Mouse (Mus musculus) liver, embryonic 12.5 days (tissue): Measurements from ENCODE around the gene Zfp846. TPM values are rescaled to one million over a fixed set of nuclear protein-coding genes. Genes with fewer than 3 reads are reported as not detected.
A peak's percentile ranks its signal among the peaks of the same experiment; 100 is the strongest.

ENCODE experiments used
- ATAC-seq: fragments of 200-750 bp; cut with Nextera tagmentation; 2 replicates; pipeline ENCODE4 v1.8.0; 2017; ENCODE audit warnings: moderate number of reproducible peaks, mild to moderate bottlenecking, moderate library complexity
- H3K27ac ChIP-seq: fragments of 300-500 bp; sonication (generic); 2 replicates; pipeline ENCODE4 v1.5.1; 2016; ENCODE audit warnings: mild to moderate bottlenecking
- H3K27me3 ChIP-seq: fragments of 300-500 bp; sonication (generic); replicated peaks from 2 replicates; pipeline ENCODE4 v1.6.1; 2016; ENCODE audit warnings: mild to moderate bottlenecking, moderate library complexity
- H3K36me3 ChIP-seq: fragments of 300-500 bp; sonication (generic); 2 replicates; pipeline ENCODE4 v1.6.1; 2016; ENCODE audit warnings: mild to moderate bottlenecking, moderate library complexity
- H3K4me1 ChIP-seq: fragments of 300-500 bp; sonication (generic); 2 replicates; pipeline ENCODE4 v1.6.1; 2016
- H3K4me2 ChIP-seq: fragments of 300-500 bp; sonication (generic); 2 replicates; pipeline ENCODE4 v1.6.1; 2016; ENCODE audit warnings: mild to moderate bottlenecking, moderate library complexity
- H3K4me3 ChIP-seq: fragments of 300-500 bp; sonication (generic); 2 replicates; pipeline ENCODE4 v1.5.1; 2016; ENCODE audit warnings: mild to moderate bottlenecking, moderate library complexity
- H3K9ac ChIP-seq: fragments of 300-500 bp; sonication (generic); 2 replicates; pipeline ENCODE4 v1.6.1; 2016; ENCODE audit warnings: mild to moderate bottlenecking, moderate library complexity
- H3K9me3 ChIP-seq: fragments of 300-500 bp; sonication (generic); replicated peaks from 2 replicates; pipeline ENCODE4 v1.6.1; 2016; ENCODE audit warnings: mild to moderate bottlenecking, moderate library complexity
- WGBS: fragments of 180-500 bp; shearing (Covaris S2); methylation state at CpG from one replicate; pipeline ENCODE4 v1.1.7; 2016; ENCODE audit not compliant: insufficient replicate concordance; 5-methylcytosine and 5-hydroxymethylcytosine counted together
- polyA plus RNA-seq: library from polyadenylated mRNA; unstranded; fragments of >200 nt; fragmentation: Nextera tagmentation; extraction: Ambion mirVana; gene quantifications from 2 replicates; pipeline ENCODE4 v1.2.1, GENCODE M21; 2016

Zfp846 gene
- polyA plus RNA-seq, 1 experiment from 2014 or later = 4.4 TPM

DNA sequence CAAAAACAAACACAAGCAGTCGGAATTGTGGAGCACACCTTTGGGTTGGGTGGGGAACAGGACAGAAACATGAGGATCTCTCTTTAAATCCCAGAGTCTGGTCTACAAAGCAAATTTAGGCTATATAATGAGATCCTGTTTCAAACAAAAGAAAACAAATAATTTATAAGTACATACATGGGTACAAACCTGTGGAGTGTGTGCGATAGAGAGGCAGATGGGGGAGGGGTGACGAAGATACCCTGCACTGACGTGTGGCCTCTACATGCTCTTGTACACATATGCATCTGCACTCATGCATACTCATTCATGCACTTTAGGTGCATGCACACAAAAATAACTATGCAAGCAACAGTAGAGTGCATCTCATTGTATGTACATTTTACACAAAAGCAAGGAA, 58.4 kb downstream of the Zfp846 start:
- H3K36me3 ChIP-seq = peaks cover 26% of the 10 kb centered on the region
- ATAC-seq = no peak
- no peak overlapping the region for H3K4me2 ChIP-seq
- peaks cover 39% of the 10 kb centered on the region for H3K4me1 ChIP-seq
- no peaks in the 10 kb centered on the region for H3K9me3 ChIP-seq
- no peak overlapping the region for H3K27ac ChIP-seq
- WGBS = 82% methylated on average over 4 of the region's 4 CpGs
- no peak overlapping the region for H3K9ac ChIP-seq
- no peaks in the 10 kb centered on the region for H3K27me3 ChIP-seq
- no peak overlapping the region for H3K4me3 ChIP-seq

DNA sequence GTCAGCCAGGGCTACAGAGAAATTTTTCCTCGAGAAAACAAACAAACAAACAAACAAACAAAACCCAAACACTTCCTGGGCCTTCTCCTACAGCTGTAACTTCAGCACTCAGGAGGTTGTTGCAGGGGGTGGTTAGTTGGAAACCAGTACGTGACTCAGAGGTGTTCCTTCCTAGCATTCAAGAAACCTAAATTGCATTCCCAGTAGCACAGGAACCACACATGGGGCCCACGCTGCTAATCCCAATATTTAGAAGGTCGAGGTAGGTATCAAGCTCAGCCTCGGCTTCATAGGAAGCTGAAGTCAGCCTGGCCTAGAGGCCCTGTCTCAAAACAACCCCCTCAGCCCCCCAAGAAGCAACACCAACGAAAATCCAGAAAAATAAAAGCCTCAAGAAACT, 60.4 kb downstream of the Zfp846 start:
- WGBS = 29% methylated on average over 6 of the region's 6 CpGs

DNA sequence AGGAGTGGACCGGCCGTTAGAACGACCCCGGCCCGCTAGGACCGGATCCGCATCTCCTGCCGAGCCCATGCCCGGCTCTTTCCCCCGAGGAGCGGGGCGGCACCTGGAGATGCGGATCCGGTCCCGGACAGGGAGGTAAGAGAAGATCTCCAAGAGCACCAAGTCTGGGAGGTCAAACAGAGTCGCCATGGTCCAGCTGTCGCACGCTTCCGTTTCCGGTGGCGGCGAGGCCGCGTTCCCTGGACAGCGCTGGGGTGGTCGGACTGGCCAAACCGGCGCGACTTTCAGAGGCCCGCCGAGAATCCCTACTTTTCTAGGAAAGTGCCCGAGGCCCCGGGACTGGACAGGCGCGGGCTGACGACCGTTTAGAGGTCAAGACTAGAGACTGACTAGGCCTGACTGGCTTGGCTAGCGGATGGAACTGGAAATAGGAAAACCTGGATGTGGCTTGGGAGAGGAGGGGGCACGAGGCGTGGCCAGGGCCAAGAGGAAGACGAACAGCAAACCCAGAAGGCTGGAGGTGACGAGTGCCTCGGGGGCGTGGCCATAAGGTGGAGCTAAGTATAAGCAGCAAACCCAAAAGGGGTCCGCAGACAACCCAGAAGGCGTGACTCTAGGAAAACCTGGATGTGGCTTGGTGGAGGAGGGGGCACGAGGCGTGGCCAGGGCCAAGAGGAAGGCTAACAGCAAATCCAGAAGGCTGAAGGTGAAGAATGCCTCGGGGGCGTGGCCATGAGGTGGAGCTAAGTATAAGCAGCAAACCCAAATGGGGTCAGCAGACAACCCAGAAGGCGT, 61.2 kb downstream of the Zfp846 start, which contains the start of gene Ubl5:
Gene Ubl5, plus strand, starts transcription at position 778 of the 795 bp plus-strand sequence.
- peak within 1 kb of the TSS; percentile 87 for H3K9ac ChIP-seq
- ATAC-seq = peak; percentile 76
- H3K27ac ChIP-seq = peak within 1 kb of the TSS; percentile 86
- H3K4me2 ChIP-seq = peak within 1 kb of the TSS; percentile 99
- H3K4me1 ChIP-seq = peaks cover 54% of the 10 kb centered on the region
- no peaks in the 10 kb centered on the region for H3K9me3 ChIP-seq
- WGBS = under 1% methylated on average over 51 of the region's 51 CpGs
- no peaks in the 10 kb centered on the region for H3K27me3 ChIP-seq
- H3K36me3 ChIP-seq = peaks cover 34% of the 10 kb centered on the region
- H3K4me3 ChIP-seq = peak within 1 kb of the TSS; percentile 93

More for the DNA sequence above, 60.4 kb downstream of the Zfp846 start:
- Histone ChIP-seq H3K9me3 (no peaks in the 10 kb centered on the region), H3K4me1 (peaks cover 50% of the 10 kb centered on the region), H3K27ac (0 out of 2 replicates have a peak overlapping the region, but pooled peaks have one; percentile 8), H3K36me3 (peaks cover 28% of the 10 kb centered on the region), H3K4me3 (peak overlapping the region; percentile 93), H3K27me3 (no peaks in the 10 kb centered on the region), H3K9ac (peak overlapping the region; percentile 87), H3K4me2 (peak overlapping the region; percentile 99)
- ATAC-seq = no peak

DNA sequence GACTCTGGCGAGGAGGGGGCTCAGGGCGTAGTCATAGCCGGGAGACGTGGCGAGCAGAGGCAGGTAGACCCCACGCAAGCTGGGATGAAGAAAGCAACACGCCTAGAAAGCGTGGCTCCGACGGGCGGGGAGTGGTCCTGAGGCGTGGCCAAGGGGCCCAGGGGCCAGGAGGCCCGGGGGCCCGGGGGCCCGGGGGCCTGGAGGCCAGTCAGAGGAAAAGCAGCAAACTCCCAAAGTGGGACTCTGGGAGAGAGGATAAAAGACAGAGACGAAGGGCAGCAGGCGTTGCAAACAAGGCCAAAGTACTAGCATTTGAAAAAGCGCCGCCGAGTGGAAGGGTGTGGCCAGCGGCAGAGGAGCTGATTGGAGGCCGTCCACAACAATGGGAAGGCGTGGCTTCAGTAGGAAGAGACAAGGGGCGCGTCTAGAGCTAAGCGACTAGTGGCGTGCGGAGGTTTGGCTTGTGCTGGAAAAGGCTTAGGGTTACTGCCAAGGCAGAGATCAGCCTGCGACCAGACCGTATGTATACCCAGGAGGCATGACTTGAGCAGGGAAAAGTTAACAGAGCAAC, 61.9 kb downstream of the Zfp846 start:
- 2% methylated on average over 30 of the region's 30 CpGs for WGBS
- Histone ChIP-seq H3K4me1 (peaks cover 54% of the 10 kb centered on the region), H3K27ac (peak overlapping the region; percentile 86), H3K4me2 (peak overlapping the region; percentile 99), H3K9me3 (no peaks in the 10 kb centered on the region), H3K4me3 (peak overlapping the region; percentile 93), H3K27me3 (no peaks in the 10 kb centered on the region), H3K36me3 (peaks cover 35% of the 10 kb centered on the region), H3K9ac (peak overlapping the region; percentile 87)
- peak; percentile 78 for ATAC-seq

DNA sequence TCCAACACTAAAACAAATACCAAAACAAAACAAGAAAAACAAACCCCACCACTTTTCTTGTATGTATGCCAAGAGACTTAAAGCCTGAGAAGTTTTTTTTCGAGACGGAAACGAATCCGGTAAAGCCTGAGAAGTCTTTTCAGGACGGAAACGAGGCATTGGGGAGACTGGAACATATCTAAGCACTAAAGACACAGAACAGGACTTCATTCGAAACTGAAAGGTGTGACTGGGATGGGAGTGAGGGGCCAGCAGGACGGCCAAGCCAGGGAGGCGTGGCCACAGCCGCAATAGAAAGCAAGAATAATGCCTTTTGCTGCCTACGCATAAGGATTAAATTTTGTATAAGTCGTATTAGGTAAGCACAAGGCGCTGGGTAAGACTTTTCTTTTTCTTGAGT, 62.7 kb downstream of the Zfp846 start:
- Histone ChIP-seq H3K4me3 (peak overlapping the region; percentile 93), H3K9me3 (no peaks in the 10 kb centered on the region), H3K9ac (peak overlapping the region; percentile 87), H3K27me3 (no peaks in the 10 kb centered on the region), H3K4me1 (peaks cover 58% of the 10 kb centered on the region), H3K27ac (peak overlapping the region; percentile 86), H3K4me2 (peak overlapping the region; percentile 99), H3K36me3 (peaks cover 33% of the 10 kb centered on the region)
- 6% methylated on average over 13 of the region's 13 CpGs for WGBS
- ATAC-seq = no peak

DNA sequence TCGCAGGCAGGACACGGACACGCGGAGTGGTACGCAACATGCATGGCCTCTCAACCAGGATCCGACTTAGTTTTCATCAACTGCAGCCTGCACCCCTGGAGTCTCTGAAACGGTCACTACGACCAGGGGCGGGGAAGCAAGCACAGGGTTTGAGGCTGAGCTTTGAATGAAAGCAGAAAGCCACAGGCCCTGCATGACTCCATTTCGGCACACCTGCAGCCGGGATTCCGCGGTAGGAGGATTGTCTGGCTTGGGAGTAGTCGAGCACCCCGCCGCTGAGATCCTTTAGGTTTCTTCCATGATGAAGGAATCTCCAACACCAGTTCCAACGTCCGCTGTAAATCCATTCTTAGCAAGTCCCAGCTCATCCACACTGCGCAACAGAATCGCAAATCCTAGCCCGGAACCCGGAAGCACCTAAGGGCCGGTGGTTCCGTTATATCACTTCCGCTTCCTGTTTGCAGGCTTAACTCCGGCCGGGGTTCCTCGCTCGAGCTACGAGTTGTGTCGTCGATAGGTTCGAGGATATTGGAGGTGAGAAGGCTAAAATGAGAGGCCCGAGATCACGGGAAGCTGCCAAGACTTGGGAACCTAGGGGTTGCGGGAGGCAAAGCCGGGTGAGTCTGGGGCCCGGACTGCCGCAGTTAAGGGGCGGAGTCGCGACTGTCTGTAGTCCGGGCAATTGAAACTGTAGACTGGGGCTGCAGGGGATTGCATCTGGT, 63.4 kb downstream of the Zfp846 start, which contains the start of gene Fbxl12:
Gene Fbxl12, minus strand, starts transcription at position 408 of the 722 bp plus-strand sequence.
- Histone ChIP-seq H3K4me2 (peak within 1 kb of the TSS; percentile 99), H3K36me3 (peaks cover 25% of the 10 kb centered on the region), H3K9ac (peak within 1 kb of the TSS; percentile 87), H3K4me1 (peaks cover 66% of the 10 kb centered on the region), H3K4me3 (peak within 1 kb of the TSS; percentile 93), H3K27ac (peak within 1 kb of the TSS; percentile 86), H3K9me3 (no peaks in the 10 kb centered on the region), H3K27me3 (no peaks in the 10 kb centered on the region)
- 1% methylated on average over 43 of the region's 43 CpGs for WGBS
- peak; percentile 62 for ATAC-seq

DNA sequence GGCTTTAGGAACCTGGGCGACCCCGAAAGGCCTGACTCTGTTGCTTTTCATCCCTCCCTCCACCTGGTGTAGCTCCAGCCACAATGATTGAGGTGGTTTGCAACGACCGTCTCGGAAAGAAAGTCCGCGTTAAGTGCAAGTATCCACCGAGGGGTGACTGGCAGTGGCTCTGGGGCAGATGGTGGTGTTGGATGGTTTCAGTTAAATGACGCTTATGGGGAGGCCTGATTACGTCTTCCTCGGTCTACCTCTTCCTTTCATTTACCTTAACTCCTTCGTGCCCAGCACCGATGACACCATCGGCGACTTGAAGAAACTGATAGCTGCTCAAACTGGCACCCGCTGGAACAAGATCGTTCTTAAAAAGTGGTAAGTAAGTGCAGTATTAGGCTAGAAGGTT, 64.0 kb downstream of the Zfp846 start:
- no peak for ATAC-seq
- peaks cover 25% of the 10 kb centered on the region for H3K36me3 ChIP-seq
- H3K9me3 ChIP-seq = no peaks in the 10 kb centered on the region
- H3K27ac ChIP-seq = peak overlapping the region; percentile 86
- peak overlapping the region; percentile 87 for H3K9ac ChIP-seq
- 2% methylated on average over 17 of the region's 17 CpGs for WGBS
- peak overlapping the region; percentile 99 for H3K4me2 ChIP-seq
- H3K4me3 ChIP-seq = peak overlapping the region; percentile 93
- H3K4me1 ChIP-seq = peaks cover 72% of the 10 kb centered on the region
- H3K27me3 ChIP-seq = no peaks in the 10 kb centered on the region

DNA sequence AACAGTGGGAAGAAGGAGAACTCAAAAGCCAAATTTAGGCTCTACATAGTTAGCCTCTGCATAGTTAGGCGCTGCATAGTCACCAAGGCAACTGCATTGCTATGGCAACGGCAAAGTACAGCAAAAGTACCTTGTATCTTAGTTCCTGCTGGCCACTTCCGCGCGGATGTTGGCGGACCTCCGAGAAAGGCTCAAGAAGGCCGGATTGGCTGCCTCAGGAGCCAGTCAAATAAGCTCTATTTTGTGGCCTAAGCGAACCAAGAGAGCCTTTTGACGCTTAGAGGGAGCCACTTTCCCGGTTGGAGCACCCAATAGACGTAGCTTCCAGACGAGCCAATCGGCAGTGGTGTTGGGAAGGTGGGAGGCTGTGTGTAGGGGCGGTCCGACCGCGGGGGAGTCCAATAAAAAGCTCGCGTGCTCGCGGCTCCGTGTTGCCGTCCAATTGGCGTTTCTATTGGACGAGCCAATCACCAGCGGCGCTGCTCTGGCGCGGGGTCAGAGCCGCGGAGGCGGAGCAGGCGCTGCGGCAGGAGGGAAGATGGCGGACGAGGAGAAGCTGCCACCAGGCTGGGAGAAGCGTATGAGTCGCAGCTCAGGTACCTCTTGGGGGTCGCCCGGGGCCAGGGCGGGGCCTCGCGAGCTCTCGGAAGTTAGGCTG, 70.6 kb downstream of the Zfp846 start, which contains the start of gene Pin1:
Gene Pin1, plus strand, starts transcription at position 494 of the 658 bp plus-strand sequence.
- WGBS = under 1% methylated on average over 45 of the region's 45 CpGs
- peak within 1 kb of the TSS; percentile 88 for H3K4me2 ChIP-seq
- peak within 1 kb of the TSS; percentile 89 for H3K9ac ChIP-seq
- H3K27me3 ChIP-seq = no peaks in the 10 kb centered on the region
- peaks cover 51% of the 10 kb centered on the region for H3K36me3 ChIP-seq
- H3K4me3 ChIP-seq = peak within 1 kb of the TSS; percentile 88
- no peaks in the 10 kb centered on the region for H3K9me3 ChIP-seq
- H3K4me1 ChIP-seq = peaks cover 66% of the 10 kb centered on the region
- peak; percentile 98 for ATAC-seq
- H3K27ac ChIP-seq = peak within 1 kb of the TSS; percentile 64

DNA sequence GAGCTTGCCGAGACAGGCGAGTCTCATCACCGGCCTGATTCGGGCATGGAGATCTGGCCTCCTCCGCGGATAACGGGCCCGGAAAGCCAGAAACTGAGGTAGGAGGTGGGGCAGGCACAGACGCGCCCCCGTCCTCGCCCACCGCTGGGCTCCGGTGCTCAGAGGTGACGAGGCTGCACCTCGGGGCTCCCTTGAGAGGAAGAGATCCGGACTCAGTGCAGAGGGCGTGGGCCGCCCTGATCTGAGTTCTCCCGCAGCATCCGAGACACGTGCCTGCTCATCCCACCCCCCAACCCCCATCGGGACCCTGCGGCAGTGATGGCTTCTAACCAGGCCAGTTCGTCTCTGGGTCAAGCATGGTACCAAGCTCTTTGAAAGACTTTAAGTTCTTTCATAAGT, 71.2 kb downstream of the Zfp846 start:
- Histone ChIP-seq H3K27ac (peak overlapping the region; percentile 64; the same call in 1 of the 2 replicates), H3K4me1 (peaks cover 65% of the 10 kb centered on the region), H3K4me2 (peak overlapping the region; percentile 88), H3K9ac (peak overlapping the region; percentile 89), H3K9me3 (no peaks in the 10 kb centered on the region), H3K27me3 (no peaks in the 10 kb centered on the region), H3K36me3 (peaks cover 51% of the 10 kb centered on the region), H3K4me3 (peak overlapping the region; percentile 88)
- WGBS = 0% methylated on average over 25 of the region's 25 CpGs
- peak; percentile 11 for ATAC-seq

DNA sequence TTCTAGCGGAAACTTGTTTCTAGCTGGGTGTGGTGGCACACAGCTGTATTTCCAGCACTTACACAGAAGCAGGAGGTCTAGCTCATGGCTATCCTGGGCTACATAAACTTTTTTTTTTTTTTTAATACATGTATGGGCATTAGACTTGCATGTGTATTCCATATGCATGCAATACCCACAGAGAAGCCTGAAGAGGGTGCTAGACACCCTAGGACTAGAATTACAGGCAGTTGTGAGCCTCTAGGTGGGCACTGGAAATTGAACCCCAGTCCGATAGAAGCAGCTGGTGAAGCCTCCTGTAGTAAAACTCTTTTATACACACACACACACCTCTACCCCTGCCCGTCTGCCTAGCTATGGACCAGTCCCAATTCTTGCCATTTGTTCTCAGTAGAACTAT, 72.8 kb downstream of the Zfp846 start:
- 90% methylated on average over 3 of the region's 3 CpGs for WGBS
- Histone ChIP-seq H3K4me2 (peak overlapping the region; percentile 88), H3K27me3 (no peaks in the 10 kb centered on the region), H3K27ac (no peak overlapping the region), H3K36me3 (peaks cover 54% of the 10 kb centered on the region), H3K4me1 (peaks cover 56% of the 10 kb centered on the region), H3K4me3 (peak overlapping the region; percentile 88; the same call in 1 of the 2 replicates), H3K9ac (peak overlapping the region; percentile 89), H3K9me3 (no peaks in the 10 kb centered on the region)
- ATAC-seq = no peak
